Mouse (Mus musculus) neural tube, embryonic 12.5 days (tissue): ENCODE results near the gene Ick. TPM values are rescaled to one million over a fixed set of nuclear protein-coding genes. Genes with fewer than 3 reads are reported as not detected.
A peak's percentile ranks its signal among the peaks of the same experiment; 100 is the strongest.
"Not testable (repeated sequence)": the region's sequence is repeated elsewhere in the genome, so short reads cannot be mapped to it uniquely, and the experiment has no call there.

ENCODE experiments used
- ATAC-seq: fragments of 200-750 bp; cut with Nextera tagmentation; 2 replicates; pipeline ENCODE4 v1.8.0; 2017; ENCODE audit warnings: low read depth, mild to moderate bottlenecking, moderate TSS enrichment, moderate library complexity; ENCODE audit not compliant: low FRiP score
- H3K27ac ChIP-seq: fragments of 300-500 bp; sonication (generic); 2 replicates; pipeline ENCODE4 v1.5.1; 2016
- H3K27me3 ChIP-seq: fragments of 300-500 bp; sonication (generic); replicated peaks from 2 replicates; pipeline ENCODE4 v1.6.1; 2016; ENCODE audit warnings: mild to moderate bottlenecking
- H3K36me3 ChIP-seq: fragments of 300-500 bp; sonication (generic); 2 replicates; pipeline ENCODE4 v1.6.1; 2016; ENCODE audit warnings: mild to moderate bottlenecking
- H3K4me1 ChIP-seq: fragments of 300-500 bp; sonication (generic); 2 replicates; pipeline ENCODE4 v1.6.1; 2016
- H3K4me2 ChIP-seq: fragments of 300-500 bp; sonication (generic); replicated peaks from 2 replicates; pipeline ENCODE4 v1.6.1; 2016; ENCODE audit warnings: mild to moderate bottlenecking
- H3K4me3 ChIP-seq: fragments of 300-500 bp; sonication (generic); 2 replicates; pipeline ENCODE4 v1.5.1; 2016
- H3K9ac ChIP-seq: fragments of 300-500 bp; sonication (generic); 2 replicates; pipeline ENCODE4 v1.6.1; 2016; ENCODE audit warnings: mild to moderate bottlenecking
- H3K9me3 ChIP-seq: fragments of 300-500 bp; sonication (generic); 2 replicates; pipeline ENCODE4 v1.6.1; 2016; ENCODE audit warnings: mild to moderate bottlenecking
- WGBS: fragments of 180-500 bp; shearing (Covaris S2); methylation state at CpG from one replicate; pipeline ENCODE4 v1.1.7; 2016; 5-methylcytosine and 5-hydroxymethylcytosine counted together
- polyA plus RNA-seq: library from polyadenylated mRNA; unstranded; fragments of >200 nt; fragmentation: Nextera tagmentation; extraction: Ambion mirVana; gene quantifications from 2 replicates; pipeline ENCODE4 v1.2.1, GENCODE M21; 2016

The Ick gene
- polyA plus RNA-seq, 1 experiment from 2014 or later: 39.7 TPM

- ATAC-seq: no peak
- Histone ChIP-seq H3K4me1 (no peaks in the 10 kb centered on the region), H3K9ac (no peak overlapping the region), H3K27me3 (no peaks in the 10 kb centered on the region), H3K4me3 (no peak overlapping the region), H3K4me2 (no peak overlapping the region), H3K27ac (no peak overlapping the region), H3K9me3 (no peaks in the 10 kb centered on the region; the same call in 1 of the 2 replicates), H3K36me3 (no peaks in the 10 kb centered on the region)
- 80% methylated on average over 5 of the region's 5 CpGs for WGBS
These were observed 69.2 kb downstream of the Ick start for GRCm38 (mm10) chr9:78178197-78178596.

- ATAC-seq: no peak
- H3K9ac ChIP-seq: no peak overlapping the region
- H3K27ac ChIP-seq: no peak overlapping the region
- H3K4me2 ChIP-seq: no peak overlapping the region
- H3K9me3 ChIP-seq: no peaks in the 10 kb centered on the region; the same call in 1 of the 2 replicates
- no peaks in the 10 kb centered on the region for H3K36me3 ChIP-seq
- no peaks in the 10 kb centered on the region for H3K4me1 ChIP-seq
- H3K4me3 ChIP-seq: no peak overlapping the region
- no peaks in the 10 kb centered on the region for H3K27me3 ChIP-seq
- 93% methylated on average over 2 of the region's 2 CpGs for WGBS
These were observed 70.1 kb downstream of the Ick start for GRCm38 (mm10) chr9:78179071-78179470.

- not testable (repeated sequence) for H3K4me3 ChIP-seq, H3K4me1 ChIP-seq, H3K9ac ChIP-seq, H3K4me2 ChIP-seq, ATAC-seq, H3K27me3 ChIP-seq, H3K9me3 ChIP-seq, H3K36me3 ChIP-seq, H3K27ac ChIP-seq
- WGBS: 95% methylated on average over 4 of the region's 7 CpGs
These were observed 73.5 kb downstream of the Ick start, which contains the start of gene Gsta4 for GRCm38 (mm10) chr9:78182474-78182873. Gsta4 (plus strand) TSS chr9:78182774.

- no peak overlapping the region for H3K4me3 ChIP-seq
- no peaks in the 10 kb centered on the region for H3K36me3 ChIP-seq
- whole genome bisulfite sequencing: 87% methylated on average over 9 of the region's 9 CpGs
- no peak overlapping the region for H3K4me2 ChIP-seq
- H3K9ac ChIP-seq: no peak overlapping the region
- H3K27me3 ChIP-seq: 0 out of 2 replicates have a peak, but pooled peaks cover 4% of the 10 kb centered on the region
- no peak overlapping the region for H3K27ac ChIP-seq
- peaks cover 2% of the 10 kb centered on the region for H3K4me1 ChIP-seq
- no peaks in the 10 kb centered on the region; the same call in 1 of the 2 replicates for H3K9me3 ChIP-seq
- ATAC-seq: no peak
These were observed 76.7 kb downstream of the Ick start for GRCm38 (mm10) chr9:78185686-78186085.

GRCm38 (mm10) chr9:78188910-78189309 lies 79.9 kb downstream of the Ick start:
- 76% methylated on average over 8 of the region's 8 CpGs for WGBS
- Histone ChIP-seq H3K36me3 (no peaks in the 10 kb centered on the region), H3K9me3 (no peaks in the 10 kb centered on the region), H3K9ac (no peak overlapping the region), H3K27me3 (0 out of 2 replicates have a peak, but pooled peaks cover 4% of the 10 kb centered on the region), H3K4me2 (no peak overlapping the region), H3K27ac (no peak overlapping the region), H3K4me3 (no peak overlapping the region), H3K4me1 (peaks cover 18% of the 10 kb centered on the region)
- ATAC-seq: no peak

GRCm38 (mm10) chr9:78190651-78191634 lies 82.0 kb downstream of the Ick start:
- H3K36me3 ChIP-seq: no peaks in the 10 kb centered on the region
- no peak overlapping the region for H3K27ac ChIP-seq
- H3K4me2 ChIP-seq: peak overlapping the region; percentile 62
- no peaks in the 10 kb centered on the region for H3K9me3 ChIP-seq
- peak overlapping the region; percentile 26; the same call in 1 of the 2 replicates for H3K9ac ChIP-seq
- ATAC-seq: no peak
- peaks cover 18% of the 10 kb centered on the region for H3K4me1 ChIP-seq
- H3K27me3 ChIP-seq: 0 out of 2 replicates have a peak, but pooled peaks cover 4% of the 10 kb centered on the region
- 2% methylated on average over 19 of the region's 19 CpGs for WGBS
- peak overlapping the region; percentile 21; the same call in 1 of the 2 replicates for H3K4me3 ChIP-seq

- no peak overlapping the region; the same call in 1 of the 2 replicates for H3K9ac ChIP-seq
- H3K36me3 ChIP-seq: no peaks in the 10 kb centered on the region
- H3K4me1 ChIP-seq: peaks cover 18% of the 10 kb centered on the region
- H3K4me2 ChIP-seq: peak overlapping the region; percentile 62
- ATAC-seq: peak; percentile 54
- H3K9me3 ChIP-seq: no peaks in the 10 kb centered on the region
- H3K4me3 ChIP-seq: peak overlapping the region; percentile 21
- H3K27ac ChIP-seq: no peak overlapping the region
- WGBS: under 1% methylated on average over 18 of the region's 18 CpGs
- 0 out of 2 replicates have a peak, but pooled peaks cover 4% of the 10 kb centered on the region for H3K27me3 ChIP-seq
These were observed 82.7 kb downstream of the Ick start for GRCm38 (mm10) chr9:78191736-78192135.

GRCm38 (mm10) chr9:78193902-78194597 lies 85.1 kb downstream of the Ick start:
- WGBS: 57% methylated on average over 9 of the region's 9 CpGs
- 0 out of 2 replicates have a peak, but pooled peaks cover 4% of the 10 kb centered on the region for H3K27me3 ChIP-seq
- peaks cover 18% of the 10 kb centered on the region for H3K4me1 ChIP-seq
- no peak overlapping the region for H3K4me3 ChIP-seq
- no peak overlapping the region for H3K27ac ChIP-seq
- H3K9ac ChIP-seq: no peak overlapping the region
- H3K4me2 ChIP-seq: no peak overlapping the region
- H3K9me3 ChIP-seq: no peaks in the 10 kb centered on the region
- H3K36me3 ChIP-seq: no peaks in the 10 kb centered on the region
- ATAC-seq: peak; percentile 31; the same call in 1 of the 2 replicates

GRCm38 (mm10) chr9:78195034-78195433 lies 86.0 kb downstream of the Ick start:
- no peaks in the 10 kb centered on the region for H3K27me3 ChIP-seq
- no peak overlapping the region for H3K4me3 ChIP-seq
- no peaks in the 10 kb centered on the region for H3K36me3 ChIP-seq
- peaks cover 18% of the 10 kb centered on the region for H3K4me1 ChIP-seq
- 85% methylated on average over 11 of the region's 11 CpGs for WGBS
- no peak overlapping the region for H3K4me2 ChIP-seq
- ATAC-seq: no peak
- no peak overlapping the region for H3K27ac ChIP-seq
- H3K9me3 ChIP-seq: no peaks in the 10 kb centered on the region
- H3K9ac ChIP-seq: no peak overlapping the region

- H3K9me3 ChIP-seq: no peaks in the 10 kb centered on the region
- no peak overlapping the region for H3K27ac ChIP-seq
- no peaks in the 10 kb centered on the region for H3K36me3 ChIP-seq
- no peak overlapping the region for H3K4me3 ChIP-seq
- no peak overlapping the region for H3K9ac ChIP-seq
- no peaks in the 10 kb centered on the region for H3K27me3 ChIP-seq
- 95% methylated on average over 9 of the region's 9 CpGs for WGBS
- no peak for ATAC-seq
- no peak overlapping the region for H3K4me2 ChIP-seq
- H3K4me1 ChIP-seq: no peaks in the 10 kb centered on the region
These were observed 88.8 kb downstream of the Ick start for GRCm38 (mm10) chr9:78197801-78198200.

GRCm38 (mm10) chr9:78204194-78204593 lies 95.2 kb downstream of the Ick start:
- no peak overlapping the region for H3K9ac ChIP-seq
- H3K36me3 ChIP-seq: no peaks in the 10 kb centered on the region
- no peak overlapping the region for H3K4me2 ChIP-seq
- no peaks in the 10 kb centered on the region for H3K9me3 ChIP-seq
- H3K4me1 ChIP-seq: no peaks in the 10 kb centered on the region
- H3K27ac ChIP-seq: no peak overlapping the region
- no peaks in the 10 kb centered on the region for H3K27me3 ChIP-seq
- ATAC-seq: no peak
- WGBS: 90% methylated on average over 6 of the region's 6 CpGs
- no peak overlapping the region for H3K4me3 ChIP-seq

GRCm38 (mm10) chr9:78208956-78209355 lies 100.0 kb downstream of the Ick start:
- no peaks in the 10 kb centered on the region for H3K9me3 ChIP-seq
- no peaks in the 10 kb centered on the region for H3K4me1 ChIP-seq
- ATAC-seq: no peak
- H3K9ac ChIP-seq: no peak overlapping the region
- no peaks in the 10 kb centered on the region for H3K36me3 ChIP-seq
- no peak overlapping the region for H3K4me3 ChIP-seq
- no peak overlapping the region for H3K4me2 ChIP-seq
- H3K27me3 ChIP-seq: no peaks in the 10 kb centered on the region
- 81% methylated on average over 4 of the region's 4 CpGs for WGBS
- no peak overlapping the region for H3K27ac ChIP-seq
